Mouse (Mus musculus) right cerebral cortex, postnatal 14 days (tissue): ENCODE results near the gene Gm43302.
"Not testable (repeated sequence)": the region's sequence is repeated elsewhere in the genome, so short reads cannot be mapped to it uniquely, and the experiment has no call there.

Source experiments
- DNase-seq: peaks from one replicate; pipeline ENCODE4 v3.0.0; 2022

Gene Gm43302

DNA sequence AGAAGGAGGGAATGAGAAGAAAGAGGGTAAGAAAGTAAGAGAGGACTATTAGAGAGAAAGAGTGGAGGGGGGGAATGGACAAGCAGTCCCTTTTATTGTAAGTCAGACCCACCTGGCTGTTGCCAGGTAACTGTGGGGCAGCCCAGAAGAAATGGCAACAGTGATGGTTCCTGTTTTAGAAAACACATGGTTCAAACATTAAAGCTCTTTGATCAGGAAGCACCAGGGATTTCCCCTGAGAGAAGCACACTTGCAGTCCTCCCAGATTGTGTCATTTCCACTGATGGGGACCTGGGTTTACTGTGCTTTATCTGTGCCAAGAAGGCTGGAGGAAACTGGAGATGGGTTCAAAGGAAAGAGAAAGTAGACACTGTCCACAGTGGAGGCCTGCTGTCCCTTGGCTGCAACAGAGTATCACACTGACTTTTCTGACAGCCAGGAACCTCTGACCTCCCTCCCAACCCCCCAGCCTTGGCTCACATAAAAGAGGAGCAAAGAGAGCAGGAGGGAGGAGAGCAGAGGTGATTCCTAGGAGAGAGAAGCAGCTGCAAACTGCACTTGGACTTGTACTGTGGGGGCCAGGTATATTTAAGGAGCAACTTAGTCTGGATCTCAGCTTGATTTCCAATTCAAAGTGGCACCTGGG lies 95.5 kb downstream of the Gm43302 start:
- DNase-seq = not testable (repeated sequence)

- DNase-seq = not testable (repeated sequence)
These were observed 97.2 kb downstream of the Gm43302 start for GRCm38 (mm10) chr5:105196308-105196707.

DNA sequence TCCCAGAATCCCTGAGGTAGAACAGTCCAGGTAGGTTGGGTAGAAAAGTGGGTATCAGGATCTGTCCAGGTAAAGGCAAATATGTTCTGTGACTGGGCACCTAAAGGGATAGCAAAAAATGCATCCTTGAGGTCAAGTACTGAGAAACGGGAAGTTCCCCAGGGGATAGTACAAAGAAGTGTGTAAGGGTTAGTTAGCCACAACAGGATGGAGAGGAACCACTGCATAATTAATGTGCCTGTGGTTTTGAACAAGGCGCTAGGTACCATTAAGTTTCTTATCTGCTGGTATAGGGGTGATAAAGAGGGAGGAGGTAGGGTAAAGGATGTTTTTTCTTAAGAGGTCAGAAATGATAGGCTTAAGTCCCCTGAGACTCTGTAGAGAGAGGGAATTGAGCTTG lies 101.0 kb downstream of the Gm43302 start:
- DNase-seq = not testable (repeated sequence)

GRCm38 (mm10) chr5:105181446-105181845 lies 112.0 kb downstream of the Gm43302 start:
- no peak for DNase-seq
